Mouse (Mus musculus): ENCODE results near the gene Kcnma1.

- no peak for TF ChIP-seq CTCF (IDR thresholded peaks at IDR 0.05; ENCODE audit: control insufficient read depth, insufficient read depth, insufficient replicate concordance, low read depth, low read length)
- TF ChIP-seq POLR2A (IDR thresholded peaks at IDR 0.05; ENCODE audit: control insufficient read depth, low read depth, low read length), result no peak
These were observed 280.1 kb downstream of the Kcnma1 start for GRCm38 (mm10) chr14:23734200-23734599.

All from testis, adult 2 months (tissue).